Mouse (Mus musculus): ENCODE measurements around the gene Rims4.

The Rims4 gene

GRCm38 (mm10) chr2:163913704-163914103, 4.8 kb downstream of the Rims4 start:
- in situ Hi-C loops (cut with MboI; ENCODE audit: unreplicated experiment in 2 of 2), result no loop called here

GRCm38 (mm10) chr2:163911826-163912444, 6.5 kb downstream of the Rims4 start:
- in situ Hi-C loops (cut with MboI; ENCODE audit: unreplicated experiment in 2 of 2), result no loop called here

GRCm38 (mm10) chr2:163909604-163910003, 8.9 kb downstream of the Rims4 start:
- in situ Hi-C loops (cut with MboI; ENCODE audit: unreplicated experiment in 2 of 2), result no loop called here

- in situ Hi-C loops (cut with MboI; ENCODE audit: unreplicated experiment in 2 of 2), result no loop called here
Observed at GRCm38 (mm10) chr2:163907131-163907530, 11.4 kb downstream of the Rims4 start.

GRCm38 (mm10) chr2:163904323-163904722, 14.2 kb downstream of the Rims4 start:
- in situ Hi-C loops (cut with MboI; ENCODE audit: unreplicated experiment in 2 of 2), result no loop called here

GRCm38 (mm10) chr2:163903461-163903860, 15.0 kb downstream of the Rims4 start:
- in situ Hi-C loops (cut with MboI; ENCODE audit: unreplicated experiment in 2 of 2), result no loop called here

GRCm38 (mm10) chr2:163902448-163902847, 16.0 kb downstream of the Rims4 start:
- in situ Hi-C loops (cut with MboI; ENCODE audit: unreplicated experiment in 2 of 2), result no loop called here

- in situ Hi-C loops (cut with MboI; ENCODE audit: unreplicated experiment in 2 of 2), result no loop called here
Observed at GRCm38 (mm10) chr2:163901043-163901442, 17.4 kb downstream of the Rims4 start.

- in situ Hi-C loops (cut with MboI; ENCODE audit: unreplicated experiment in 2 of 2), result no loop called here
Observed at GRCm38 (mm10) chr2:163899910-163900411, 18.5 kb downstream of the Rims4 start.

- in situ Hi-C loops (cut with MboI; ENCODE audit: unreplicated experiment in 2 of 2), result no loop called here
Observed at GRCm38 (mm10) chr2:163897988-163898535, 20.4 kb downstream of the Rims4 start.

GRCm38 (mm10) chr2:163897026-163897425, 21.5 kb downstream of the Rims4 start:
- in situ Hi-C loops (cut with MboI; ENCODE audit: unreplicated experiment in 2 of 2), result no loop called here

- in situ Hi-C loops (cut with MboI; ENCODE audit: unreplicated experiment in 2 of 2), result no loop called here
Observed at GRCm38 (mm10) chr2:163895156-163895555, 23.3 kb downstream of the Rims4 start.

- in situ Hi-C loops (cut with MboI; ENCODE audit: unreplicated experiment in 2 of 2), result no loop called here
Observed at GRCm38 (mm10) chr2:163893446-163894370, 24.8 kb downstream of the Rims4 start.

- in situ Hi-C loops (cut with MboI; ENCODE audit: unreplicated experiment in 2 of 2), result no loop called here
Observed at GRCm38 (mm10) chr2:163891271-163891670, 27.2 kb downstream of the Rims4 start.

GRCm38 (mm10) chr2:163890586-163890985, 27.9 kb downstream of the Rims4 start:
- in situ Hi-C loops (cut with MboI; ENCODE audit: unreplicated experiment in 2 of 2), result no loop called here

- in situ Hi-C loops (cut with MboI; ENCODE audit: unreplicated experiment in 2 of 2), result no loop called here
Observed at GRCm38 (mm10) chr2:163889411-163889810, 29.1 kb downstream of the Rims4 start.

- in situ Hi-C loops (cut with MboI; ENCODE audit: unreplicated experiment in 2 of 2), result no loop called here
Observed at GRCm38 (mm10) chr2:163882859-163883652, 35.4 kb downstream of the Rims4 start.

- in situ Hi-C loops (cut with MboI; ENCODE audit: unreplicated experiment in 2 of 2), result no loop called here
Observed at GRCm38 (mm10) chr2:163880891-163881290, 37.6 kb downstream of the Rims4 start.

- in situ Hi-C loops (cut with MboI; ENCODE audit: unreplicated experiment in 2 of 2), result no loop called here
Observed at GRCm38 (mm10) chr2:163876830-163877498, 41.5 kb downstream of the Rims4 start.

GRCm38 (mm10) chr2:163875484-163875883, 43.0 kb downstream of the Rims4 start:
- in situ Hi-C loops (cut with MboI; ENCODE audit: unreplicated experiment in 2 of 2), result no loop called here

Data from v-Abl transformed pro-B cells (cell line).